Mouse (Mus musculus): ENCODE measurements around the gene Fgd5. TPM values are rescaled to one million over a fixed set of nuclear protein-coding genes. Genes with fewer than 3 reads are reported as not detected.

Fgd5 gene
- total RNA-seq, 2 experiments from 2014 or later, result not detected

DNA sequence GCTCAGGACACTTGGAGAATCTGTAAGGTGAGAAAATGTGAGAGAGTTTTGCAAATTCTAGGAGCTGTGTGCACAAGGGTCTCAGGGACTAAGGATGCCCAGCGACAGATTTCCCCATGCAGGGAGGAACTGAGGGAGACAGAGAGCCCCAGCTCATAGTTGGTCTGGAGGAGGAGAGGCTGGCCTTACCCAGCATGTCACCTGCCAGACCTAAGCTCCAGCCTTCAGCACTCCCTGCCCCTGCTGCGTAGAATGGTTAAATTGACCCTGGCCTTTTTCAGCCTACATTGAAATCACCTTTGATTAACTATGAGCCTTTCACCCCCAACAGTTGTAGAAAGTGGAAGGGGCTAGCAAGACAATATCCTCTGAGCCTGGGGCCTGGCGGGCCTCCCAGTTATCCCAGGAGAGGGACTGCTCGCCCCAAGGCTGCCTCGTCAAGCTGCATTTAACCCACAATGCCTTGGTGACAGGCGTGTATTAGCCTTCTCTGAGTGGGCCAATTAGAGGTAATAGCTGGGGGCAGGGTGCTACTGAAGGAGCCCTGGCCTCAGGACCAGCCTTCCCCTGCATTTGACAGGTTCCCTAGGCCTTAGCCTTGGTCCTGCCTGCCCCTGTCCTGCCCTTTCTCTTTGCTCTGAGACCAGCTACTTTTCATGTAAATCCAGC, 25.6 kb downstream of the Fgd5 start:
- no peak for ATAC-seq (replicated peaks; ENCODE audit: poor library complexity, severe bottlenecking)

DNA sequence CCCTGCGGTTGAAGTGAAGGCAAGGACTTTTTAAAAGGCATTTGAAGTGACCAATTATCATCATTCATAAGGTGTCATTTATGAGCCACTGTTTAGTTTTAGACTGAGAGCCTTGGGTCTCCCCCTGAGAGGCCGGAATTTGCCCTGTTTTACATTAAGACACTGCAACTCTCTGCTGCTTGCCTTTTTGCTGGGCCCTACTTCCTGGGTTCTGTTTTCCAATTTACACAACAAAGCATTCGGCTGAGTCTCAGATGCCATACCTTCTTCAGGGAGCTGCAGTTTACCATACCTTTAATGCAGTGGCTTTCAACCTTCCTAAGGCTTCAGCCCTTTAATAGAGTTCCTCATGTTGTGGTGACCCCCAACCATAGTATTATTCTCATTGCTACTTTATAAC, 26.1 kb downstream of the Fgd5 start:
- no peak for ATAC-seq (replicated peaks; ENCODE audit: poor library complexity, severe bottlenecking)

DNA sequence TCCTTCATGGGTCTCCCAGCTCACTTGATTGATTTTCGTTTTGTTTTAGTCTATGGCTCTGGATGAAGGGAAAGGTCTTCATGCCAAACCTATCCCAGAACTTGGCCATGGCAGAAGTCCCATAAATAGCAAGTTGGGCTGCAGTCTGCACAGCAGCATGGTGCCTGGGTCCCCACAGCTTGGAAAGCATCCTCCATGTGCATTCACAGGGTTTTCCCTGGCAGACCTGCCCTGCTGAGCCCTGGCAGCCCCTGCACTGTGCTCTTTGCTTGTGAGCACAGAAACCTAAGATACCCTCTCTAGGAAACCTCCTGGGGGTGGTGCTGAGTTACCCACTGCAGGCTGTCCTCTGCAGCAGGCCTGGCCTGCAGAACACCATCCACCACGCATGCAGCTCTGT, 32.2 kb downstream of the Fgd5 start:
- ATAC-seq (replicated peaks; ENCODE audit: poor library complexity, severe bottlenecking), result no peak

DNA sequence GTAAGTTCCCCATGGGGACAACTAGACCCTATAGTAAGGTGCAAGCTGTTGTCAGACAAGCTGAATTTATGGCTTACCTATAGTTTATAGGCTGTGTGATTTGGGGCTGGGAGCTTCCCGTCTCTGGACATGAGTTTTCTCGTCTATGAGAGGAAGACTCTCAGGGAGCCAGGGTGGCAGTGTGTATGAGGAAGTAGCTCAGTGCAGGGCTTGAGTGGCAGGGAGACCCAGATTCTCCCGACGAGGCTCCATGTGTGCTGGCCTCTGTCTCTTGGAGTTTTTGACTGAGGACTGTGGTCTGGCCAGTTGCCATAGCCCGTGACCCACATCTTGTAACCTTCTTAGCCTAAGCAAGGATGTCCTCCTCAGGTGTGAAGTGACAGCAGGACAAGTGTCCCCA, 33.7 kb downstream of the Fgd5 start:
- peak; percentile 64 for ATAC-seq (replicated peaks; ENCODE audit: poor library complexity, severe bottlenecking)

DNA sequence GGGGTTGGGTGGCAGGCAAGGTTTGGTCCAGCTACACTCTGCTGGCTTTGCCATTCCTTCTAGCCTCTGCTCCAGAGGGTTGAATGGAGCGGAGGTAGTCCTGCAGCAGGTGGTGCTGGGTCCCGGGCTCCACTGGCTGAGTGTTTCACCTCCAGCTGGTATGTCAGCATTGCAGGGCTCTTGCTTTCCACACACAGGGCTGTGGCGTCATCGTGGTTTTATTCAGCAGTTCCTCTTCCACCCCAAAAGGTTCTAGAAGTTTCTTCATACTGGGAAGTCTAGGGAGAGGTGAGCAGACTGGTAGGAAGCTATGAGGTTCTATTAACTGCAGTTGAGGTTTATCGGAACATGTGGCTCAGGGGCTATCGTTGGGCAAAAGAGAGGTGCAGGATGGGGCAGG, 34.4 kb downstream of the Fgd5 start:
- ATAC-seq (replicated peaks; ENCODE audit: poor library complexity, severe bottlenecking), result peak; percentile 92

DNA sequence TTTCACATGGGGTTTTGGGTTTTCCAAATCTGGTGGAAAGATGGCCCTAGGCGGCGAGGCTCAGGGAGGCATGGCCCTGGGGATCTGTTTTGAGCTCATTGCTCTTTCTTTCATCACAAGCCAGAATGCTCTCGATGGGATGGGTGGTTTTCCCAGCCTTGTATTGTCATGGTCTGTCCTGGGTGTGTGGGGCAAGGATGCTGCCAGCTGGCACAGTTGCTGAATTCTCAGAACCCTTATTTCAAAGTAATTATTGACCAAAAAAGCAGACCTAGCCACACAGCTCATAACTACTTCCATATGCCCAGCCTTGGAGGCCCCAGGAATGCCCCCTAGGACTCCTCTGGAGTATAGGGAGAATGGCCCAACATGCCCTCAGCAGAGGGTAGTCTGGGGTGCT, 34.9 kb downstream of the Fgd5 start:
- no peak for ATAC-seq (replicated peaks; ENCODE audit: poor library complexity, severe bottlenecking)

DNA sequence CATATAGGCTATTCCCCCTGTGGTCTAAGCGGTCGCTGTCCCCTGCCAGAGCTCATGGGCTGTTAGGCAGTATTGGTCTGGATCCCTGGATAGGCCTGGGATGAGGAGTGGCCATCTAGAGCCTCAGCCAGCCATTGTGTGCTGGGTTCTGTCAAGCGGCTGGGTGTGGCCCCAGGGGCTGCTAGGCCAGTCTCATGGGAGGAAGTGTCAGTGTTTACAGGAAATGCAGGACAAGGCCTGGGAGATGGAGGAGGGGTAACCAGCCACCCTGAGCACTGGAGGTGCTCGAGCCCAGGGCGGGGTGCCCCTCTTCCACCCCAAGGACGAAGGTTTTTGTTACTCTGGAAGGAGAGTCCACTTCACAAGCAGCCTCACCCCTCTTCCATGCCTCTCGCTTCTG, 36.3 kb downstream of the Fgd5 start:
- no peak for ATAC-seq (replicated peaks; ENCODE audit: poor library complexity, severe bottlenecking)

DNA sequence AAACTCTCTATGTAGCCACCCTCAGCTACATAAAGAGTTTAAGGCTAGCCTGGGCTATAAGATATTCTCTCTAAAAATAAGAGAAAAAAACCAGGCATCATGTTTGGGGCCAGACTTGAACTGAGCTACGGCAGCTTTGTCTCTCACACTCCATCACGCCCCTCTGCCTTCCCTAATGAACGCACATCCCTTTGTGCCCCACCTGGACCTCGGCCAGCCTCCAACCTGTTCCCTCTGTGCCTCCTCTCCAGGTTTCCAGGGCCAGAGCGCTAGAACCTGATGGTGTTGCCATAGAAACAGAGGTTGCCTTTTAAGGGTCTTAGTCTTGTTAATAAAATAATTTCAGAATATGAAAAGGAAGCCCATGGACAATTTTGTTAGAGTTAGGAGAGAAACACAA, 37.2 kb downstream of the Fgd5 start:
- ATAC-seq (replicated peaks; ENCODE audit: poor library complexity, severe bottlenecking), result no peak

DNA sequence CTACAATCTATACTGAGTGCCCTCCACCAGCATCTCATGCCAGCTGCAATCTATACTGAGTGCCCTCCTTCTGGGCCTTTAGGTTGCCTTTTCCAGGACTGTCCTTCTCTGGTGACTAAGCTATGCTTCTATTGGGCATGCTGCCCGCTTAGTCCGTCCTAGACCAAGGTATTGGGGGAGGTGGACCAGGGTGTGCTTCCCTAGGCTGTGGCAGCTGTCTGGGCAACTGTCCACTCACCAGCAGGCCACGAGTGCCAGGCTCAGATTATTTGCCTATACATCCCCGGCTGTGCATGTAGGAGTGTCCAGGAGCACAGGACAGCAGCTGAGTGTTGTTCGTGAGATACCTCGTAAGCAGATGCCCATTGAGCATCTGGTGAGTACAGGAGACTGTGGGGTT, 38.1 kb downstream of the Fgd5 start:
- no peak for ATAC-seq (replicated peaks; ENCODE audit: poor library complexity, severe bottlenecking)

DNA sequence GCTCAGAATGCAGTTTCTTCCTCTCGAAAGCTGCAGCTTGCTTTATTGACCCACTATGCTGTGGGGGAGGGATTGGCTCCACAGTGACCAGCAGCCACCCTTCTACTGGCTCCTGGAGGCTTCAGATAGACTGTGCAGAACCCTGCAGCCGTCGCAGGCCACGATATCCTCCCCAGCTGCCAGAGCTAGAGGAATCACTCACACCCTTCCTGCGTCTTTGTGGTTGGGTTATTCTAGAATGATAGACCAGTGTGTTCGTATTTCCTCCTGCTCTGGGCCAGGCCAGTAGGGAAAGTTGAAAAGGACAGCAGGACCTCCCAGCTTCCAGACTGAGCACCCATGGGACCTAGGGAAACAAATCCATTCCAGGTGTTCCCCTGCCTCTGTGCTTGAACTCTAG, 39.7 kb downstream of the Fgd5 start:
- no peak for ATAC-seq (replicated peaks; ENCODE audit: poor library complexity, severe bottlenecking)

DNA sequence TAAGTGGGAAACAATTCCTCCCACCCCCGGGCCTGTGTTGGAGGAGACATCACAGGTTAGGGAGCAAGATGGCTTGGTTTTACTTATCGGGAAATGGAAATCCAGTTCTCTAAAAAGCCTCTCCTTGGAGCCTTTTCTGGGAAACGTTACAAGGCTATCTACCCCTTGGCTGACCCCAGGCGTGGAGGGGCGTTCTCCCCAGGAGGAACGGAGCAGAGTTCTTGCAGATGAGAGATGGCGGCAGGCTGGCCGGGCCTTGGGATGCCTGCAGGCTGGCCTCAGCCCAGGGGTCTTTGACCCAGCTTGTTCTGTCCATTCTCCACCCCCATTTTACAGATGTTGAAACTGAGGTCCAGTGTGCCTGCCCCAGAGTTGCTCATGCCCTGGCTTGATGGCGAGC, 42.4 kb downstream of the Fgd5 start:
- no peak for ATAC-seq (replicated peaks; ENCODE audit: poor library complexity, severe bottlenecking)

DNA sequence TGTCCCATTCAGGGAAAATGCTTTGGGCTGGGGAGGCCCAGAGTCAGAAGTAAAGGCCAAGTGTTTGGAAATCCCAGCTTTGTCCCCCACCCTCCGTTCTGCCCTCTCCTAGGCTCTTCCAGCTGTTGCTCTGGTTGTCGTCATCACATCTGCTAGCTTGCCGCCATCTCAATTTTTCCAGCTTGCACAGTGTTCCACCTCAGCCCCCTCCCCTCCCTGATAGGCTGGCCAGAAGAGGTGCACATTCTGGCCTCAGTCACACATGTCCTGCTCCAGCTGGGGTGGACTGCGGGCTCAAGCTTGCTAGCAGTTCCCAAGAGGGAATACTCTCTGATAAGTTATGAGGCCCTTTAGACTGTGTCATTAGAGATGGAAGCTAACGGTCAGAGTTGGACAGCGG, 42.8 kb downstream of the Fgd5 start:
- no peak for ATAC-seq (replicated peaks; ENCODE audit: poor library complexity, severe bottlenecking)

DNA sequence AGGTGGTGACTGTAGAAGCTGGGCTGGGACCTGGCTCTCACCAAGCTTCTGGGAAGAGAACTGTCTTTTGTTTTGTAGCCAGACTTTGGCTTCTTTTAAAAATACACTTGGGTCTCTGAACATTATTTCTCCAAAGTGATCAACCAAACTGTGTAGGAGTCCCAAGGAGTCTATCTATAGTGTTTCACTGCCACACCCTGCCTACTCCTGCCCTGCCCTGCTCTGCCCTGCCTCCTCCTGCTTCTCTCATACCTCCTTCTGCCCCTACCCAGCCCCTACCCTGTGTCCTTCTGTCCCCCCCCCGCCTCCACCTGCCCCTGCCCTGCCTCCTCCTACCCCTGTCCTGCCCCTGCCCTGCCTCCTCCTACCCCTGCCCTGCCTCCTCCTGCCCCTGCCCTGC, 46.6 kb downstream of the Fgd5 start:
- ATAC-seq (replicated peaks; ENCODE audit: poor library complexity, severe bottlenecking), result no peak

DNA sequence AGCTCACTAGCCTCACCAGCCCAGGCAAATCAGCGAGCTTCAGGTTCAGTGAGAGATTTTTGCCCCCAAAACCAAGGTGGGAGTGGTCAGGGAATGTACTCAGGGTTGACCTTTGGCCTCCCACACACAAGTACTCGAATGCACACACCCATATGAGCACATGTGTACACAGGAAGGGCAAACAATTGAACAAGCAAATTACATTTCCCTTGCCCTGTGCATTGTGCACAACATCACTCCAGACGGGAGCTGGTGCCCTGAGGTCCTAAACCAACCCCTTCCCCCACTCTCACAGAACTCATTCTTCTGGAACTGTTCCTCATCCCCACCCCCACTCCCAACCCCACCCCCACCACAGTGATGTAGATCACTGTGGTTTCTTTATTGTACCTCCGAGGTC, 48.7 kb downstream of the Fgd5 start:
- ATAC-seq (replicated peaks; ENCODE audit: poor library complexity, severe bottlenecking), result no peak

DNA sequence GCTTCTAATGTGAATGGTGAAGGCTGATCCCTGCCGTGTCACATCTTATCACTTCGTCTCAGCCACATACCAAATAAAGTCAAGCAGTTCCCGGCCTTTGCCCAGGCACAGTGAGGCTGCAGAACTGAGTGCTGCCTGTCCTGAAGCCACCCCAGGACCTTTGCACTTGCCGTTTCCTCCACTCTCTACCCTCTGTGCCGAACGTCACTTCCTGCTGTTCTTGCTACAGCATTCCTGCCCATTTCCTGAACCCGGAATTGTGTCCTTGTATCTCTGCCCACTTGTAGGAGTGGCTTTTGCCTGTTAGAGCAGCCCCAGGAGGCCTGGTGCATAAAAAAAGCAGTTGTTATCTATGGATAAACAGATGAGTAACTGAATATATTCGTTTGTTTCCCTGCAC, 52.0 kb downstream of the Fgd5 start:
- no peak for ATAC-seq (replicated peaks; ENCODE audit: poor library complexity, severe bottlenecking)

DNA sequence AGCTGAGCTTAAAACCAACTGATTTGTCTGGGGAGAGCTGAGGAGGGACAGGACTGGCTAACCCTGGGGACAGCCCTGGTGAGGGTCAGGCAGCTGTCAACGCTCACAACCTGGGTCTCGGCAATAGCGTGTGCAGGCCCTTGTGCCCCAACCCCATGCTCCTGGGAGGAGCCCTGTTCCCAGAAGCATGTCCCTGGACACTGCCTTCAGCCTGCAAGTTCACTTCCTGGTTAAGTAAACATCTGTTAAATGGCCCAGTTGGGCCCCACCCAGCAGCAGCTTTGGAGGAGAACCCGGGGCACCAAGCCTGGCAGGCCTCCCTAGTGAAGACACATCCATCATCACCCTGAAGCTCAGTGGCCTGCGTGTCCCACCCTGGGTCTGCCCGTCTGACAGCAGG, 56.0 kb downstream of the Fgd5 start:
- ATAC-seq (replicated peaks; ENCODE audit: poor library complexity, severe bottlenecking), result no peak

DNA sequence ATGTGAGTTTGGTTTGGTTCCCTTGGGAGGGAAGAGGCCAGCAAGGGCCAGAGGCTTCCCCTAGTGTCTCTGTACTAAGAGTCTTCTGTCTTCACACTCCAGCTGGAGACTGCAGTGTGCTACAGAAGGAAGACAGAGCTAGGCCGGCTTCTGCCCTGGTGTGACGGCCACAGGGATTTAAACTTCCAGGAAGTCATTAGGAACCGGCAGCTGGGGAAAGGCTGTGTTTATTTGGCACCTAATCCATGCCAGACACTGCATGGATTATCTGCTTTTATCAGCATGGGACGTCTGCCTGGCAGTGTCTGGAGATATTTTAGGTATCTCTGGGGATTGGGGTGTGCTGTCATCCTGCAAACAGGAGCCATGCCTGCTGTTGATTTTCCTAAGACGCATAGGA, 57.7 kb downstream of the Fgd5 start:
- no peak for ATAC-seq (replicated peaks; ENCODE audit: poor library complexity, severe bottlenecking)

DNA sequence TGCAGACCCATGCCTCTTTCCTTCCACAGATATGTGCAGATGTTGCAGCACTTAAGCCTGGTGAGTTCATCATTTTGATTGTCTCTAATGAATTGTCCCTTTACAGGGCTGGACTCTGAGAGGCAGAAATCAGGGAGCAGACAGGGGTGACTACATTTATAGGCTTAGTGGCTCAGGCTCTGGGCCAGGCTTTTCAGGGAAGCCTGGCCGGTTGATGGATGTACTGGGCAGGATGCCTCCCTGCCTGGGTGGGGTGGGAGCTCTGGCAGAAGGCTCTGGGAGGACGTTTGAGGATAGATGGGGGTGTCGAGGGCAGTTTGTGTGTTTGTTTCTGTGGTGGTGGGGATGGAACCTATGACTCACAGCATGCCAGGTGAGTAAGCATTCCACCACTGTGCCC, 59.5 kb downstream of the Fgd5 start:
- no peak for ATAC-seq (replicated peaks; ENCODE audit: poor library complexity, severe bottlenecking)

DNA sequence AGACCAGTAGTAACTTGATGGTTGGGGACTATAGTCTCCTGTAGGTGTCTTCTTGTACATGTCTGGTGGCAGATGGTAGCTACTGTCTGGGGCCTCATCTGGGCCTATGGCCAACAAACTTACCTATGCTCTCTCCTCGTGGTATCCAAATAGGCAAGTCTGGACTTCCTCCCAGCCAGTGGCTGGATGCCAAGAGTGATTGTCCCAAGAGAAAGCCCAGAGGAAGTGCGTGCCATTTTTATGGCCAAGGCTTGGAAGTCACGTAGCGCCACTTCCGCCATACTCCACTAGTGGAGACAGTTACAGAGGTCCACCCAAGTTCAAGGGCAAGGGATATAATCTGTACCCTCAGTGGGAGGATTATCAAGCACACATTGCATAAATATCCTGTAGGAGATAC, 62.6 kb downstream of the Fgd5 start:
- no peak for ATAC-seq (replicated peaks; ENCODE audit: poor library complexity, severe bottlenecking)

DNA sequence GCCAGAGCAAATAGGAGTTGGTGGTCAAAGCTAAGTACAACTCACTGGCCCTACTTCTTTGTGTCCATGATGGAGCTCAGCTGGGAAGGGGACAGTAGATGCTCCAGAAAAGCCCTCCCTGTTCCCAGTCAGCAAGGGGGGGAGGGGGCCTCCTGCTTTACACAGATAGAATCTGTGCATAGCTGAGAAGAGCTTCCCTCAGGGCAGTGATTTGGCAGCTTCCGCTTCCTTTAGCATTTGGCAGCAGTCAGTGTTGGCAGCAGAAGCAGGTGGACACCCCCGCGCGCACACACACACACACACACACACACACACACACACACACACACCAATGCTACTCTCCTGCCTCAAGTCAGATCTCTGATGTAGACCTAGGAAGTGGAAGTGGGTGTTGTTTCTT, 63.4 kb downstream of the Fgd5 start:
- ATAC-seq (replicated peaks; ENCODE audit: poor library complexity, severe bottlenecking), result no peak

DNA sequence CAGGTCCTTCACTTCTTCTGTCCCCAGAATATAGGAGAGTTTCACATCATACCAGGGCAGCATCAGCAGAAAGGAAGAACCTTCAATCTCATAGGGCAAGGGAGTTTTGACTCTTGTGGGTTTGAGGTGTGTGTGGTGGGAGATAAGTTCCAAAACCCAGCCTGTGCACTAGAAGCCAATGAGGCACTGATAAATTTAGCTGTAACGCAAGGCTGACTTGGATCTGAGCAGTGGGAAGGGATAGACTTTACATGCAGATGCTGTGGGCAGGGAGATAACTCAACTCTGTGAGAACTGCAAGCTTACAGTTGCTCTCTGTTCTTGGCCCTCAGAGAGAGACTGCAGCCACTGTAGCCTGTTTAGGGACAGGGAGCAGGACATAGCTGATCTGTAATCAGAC, 64.2 kb downstream of the Fgd5 start:
- no peak for ATAC-seq (replicated peaks; ENCODE audit: poor library complexity, severe bottlenecking)

DNA sequence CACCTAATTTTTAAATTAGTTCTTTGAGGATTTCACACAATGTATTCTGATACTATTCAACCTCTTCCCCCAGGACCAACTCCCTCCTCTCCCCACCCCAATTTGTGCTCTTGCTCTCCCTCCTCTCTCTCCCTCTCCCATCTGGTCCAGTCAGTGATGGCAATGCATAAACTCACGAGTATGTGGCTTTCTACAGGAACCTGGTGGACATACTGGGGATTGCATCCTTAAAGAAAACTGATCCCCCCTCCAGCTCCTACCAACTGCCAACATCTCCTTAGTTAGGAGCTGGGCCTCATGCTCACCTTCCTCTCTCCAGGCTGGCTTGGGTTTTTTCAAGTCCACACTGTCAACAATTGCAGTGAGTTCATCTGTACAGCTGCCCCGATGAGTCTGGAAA, 79.1 kb downstream of the Fgd5 start:
- ATAC-seq (replicated peaks; ENCODE audit: poor library complexity, severe bottlenecking), result peak; percentile 50

DNA sequence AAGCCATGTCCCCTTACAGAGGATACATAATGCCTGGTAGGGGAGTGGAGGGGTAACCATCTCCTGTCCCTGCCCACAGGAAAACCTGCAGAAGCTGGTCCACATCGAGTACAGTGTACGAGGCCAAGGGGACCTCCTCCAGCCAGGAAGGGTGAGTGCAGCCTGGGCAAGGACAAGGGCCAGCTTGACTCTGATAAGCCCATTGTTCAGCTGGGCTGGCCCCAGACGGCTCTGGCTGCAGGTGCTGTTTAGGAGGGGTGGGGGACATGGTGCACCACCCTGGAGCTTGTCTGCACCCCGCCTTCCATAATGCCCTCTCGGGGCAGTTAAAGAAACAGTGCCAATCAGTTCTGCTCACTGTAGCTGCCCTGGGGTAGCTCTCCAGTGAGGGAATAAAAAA, 83.0 kb downstream of the Fgd5 start:
- ATAC-seq (replicated peaks; ENCODE audit: poor library complexity, severe bottlenecking), result no peak
